Mouse (Mus musculus): Measurements from ENCODE around the gene Klf4. TPM values are rescaled to one million over a fixed set of nuclear protein-coding genes. Genes with fewer than 3 reads are reported as not detected.

The Klf4 gene
- polyA plus RNA-seq (2015; fragmentation: Nextera tagmentation; extraction: Ambion mirVana), result 9.0 and 9.4 TPM in 2 replicates

DNA sequence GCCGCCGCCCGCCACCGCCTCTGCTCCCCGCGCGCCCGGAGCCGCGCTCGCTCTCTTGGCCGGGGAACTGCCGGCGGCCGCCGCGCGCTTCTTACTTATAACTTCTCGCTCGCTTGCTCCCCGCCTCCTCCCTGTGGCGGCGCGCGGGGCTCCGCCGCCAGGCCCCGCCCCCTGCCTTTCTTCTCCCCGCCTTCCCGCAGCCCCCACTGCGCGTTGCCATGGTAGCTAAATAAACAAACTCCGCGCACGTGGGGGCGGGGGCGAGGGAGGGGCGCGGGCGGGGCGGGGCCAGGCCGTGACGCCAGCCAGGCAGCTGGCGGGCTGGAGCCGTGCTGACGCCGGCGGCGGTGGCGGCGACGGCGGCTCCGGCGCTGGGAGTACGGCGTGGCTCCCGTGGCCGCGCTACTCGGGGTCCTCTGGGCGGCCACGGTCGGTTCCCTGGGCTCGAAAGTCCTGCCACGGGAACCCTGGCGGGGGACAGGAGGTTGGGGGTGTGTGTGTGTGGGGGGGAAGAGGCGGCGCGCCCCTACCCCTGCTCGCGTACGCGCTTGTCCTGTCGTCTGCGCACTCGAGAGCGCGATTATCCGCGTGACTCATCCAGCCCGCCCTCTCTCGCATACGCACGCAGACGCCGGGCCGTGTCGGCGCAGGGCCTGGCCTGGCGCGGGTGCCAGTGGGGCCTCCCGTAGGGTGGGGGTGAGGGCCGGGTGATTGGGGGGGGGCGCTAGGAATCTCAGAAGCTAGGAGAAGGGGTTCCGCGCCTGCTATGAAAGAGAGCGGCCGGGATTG, at the start of gene Klf4:
Klf4 (minus strand) TSS at position 60 of the 789 bp plus-strand sequence.

Other genes with a start within 250 kb of the Klf4 start
- 54.9 and 70.1 TPM in 2 replicates for gene Rad23b, start 182.4 kb downstream of the Klf4 start, polyA plus RNA-seq (2015; fragmentation: Nextera tagmentation; extraction: Ambion mirVana)

Data from adrenal gland, postnatal 0 days (tissue).